Mouse (Mus musculus) gonadal fat pad, adult 2 months (tissue): Measurements from ENCODE around the gene Copa. TPM values are rescaled to one million over a fixed set of nuclear protein-coding genes. Genes with fewer than 3 reads are reported as not detected.

Experiments
- DNase-seq: peaks from one replicate; pipeline ENCODE4 v3.0.0-alpha.2; 2012; ENCODE audit warnings: low read depth
- polyA plus RNA-seq: library from polyadenylated mRNA; depleted of rRNA; stranded (reverse); fragments of >200 nt; gene quantifications from 2 replicates; pipeline ENCODE4 v1.2.3, GENCODE M21; 2012; rRNA removed

Gene Copa
- polyA plus RNA-seq, 1 experiment = 50.5 TPM

DNA sequence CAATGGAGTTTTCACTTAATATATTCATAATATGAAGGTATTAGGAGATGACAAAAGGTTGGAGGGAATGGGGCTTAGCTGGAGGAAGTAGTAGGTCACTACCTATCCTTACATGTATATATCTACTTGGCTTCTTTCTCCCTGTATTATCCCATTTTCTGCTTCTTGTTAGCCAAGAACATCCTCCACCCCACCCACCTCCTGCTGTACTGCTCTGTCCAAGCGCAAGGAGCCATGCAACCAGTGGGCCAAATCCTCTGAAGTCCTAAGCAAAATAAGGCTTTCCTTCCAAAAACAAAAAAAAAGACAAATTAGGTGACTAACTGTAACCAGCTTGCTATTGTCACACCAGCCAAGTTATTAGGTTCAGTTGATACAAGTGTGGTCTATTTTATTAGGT lies 58.5 kb downstream of the Copa start:
- DNase-seq = no peak

DNA sequence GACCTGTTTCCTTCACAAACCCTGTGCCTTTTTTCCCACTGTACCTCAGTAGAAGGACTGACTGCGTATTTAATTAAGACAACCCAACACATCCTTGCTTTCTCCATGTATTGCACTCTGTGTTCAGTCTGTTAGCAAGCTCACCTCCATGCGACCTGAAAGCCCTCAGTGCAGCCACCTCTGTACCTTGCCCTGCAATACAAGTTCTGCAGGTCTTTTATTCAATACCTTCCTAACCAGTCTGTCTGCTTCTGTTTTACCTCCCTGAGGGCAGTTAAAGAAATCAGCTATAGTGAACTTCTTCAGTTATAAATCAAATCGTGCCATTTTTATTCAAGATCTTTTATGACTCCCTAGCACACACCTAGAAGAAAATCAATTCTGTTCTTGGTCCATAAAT lies 59.2 kb downstream of the Copa start:
- peak; percentile 65 for DNase-seq

DNA sequence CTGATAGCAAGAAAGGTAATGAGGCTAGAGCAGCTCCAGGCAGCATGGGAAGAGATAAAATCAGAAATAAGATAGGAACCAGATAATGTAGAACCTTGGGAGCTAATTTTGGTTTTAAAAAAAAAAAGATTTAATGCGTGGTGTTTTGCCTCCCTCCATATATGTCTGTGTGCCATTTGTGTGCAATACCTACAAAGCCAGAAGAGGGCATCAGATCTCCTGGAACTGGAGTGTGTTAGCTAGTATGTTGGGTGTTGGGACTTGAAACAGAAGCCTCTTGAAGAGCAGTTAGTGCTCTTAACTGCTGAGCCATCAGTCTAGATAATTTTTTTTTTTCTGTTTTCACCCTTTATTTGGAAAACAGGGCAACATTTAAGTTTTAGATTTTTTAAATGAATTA lies 61.2 kb downstream of the Copa start:
- no peak for DNase-seq

DNA sequence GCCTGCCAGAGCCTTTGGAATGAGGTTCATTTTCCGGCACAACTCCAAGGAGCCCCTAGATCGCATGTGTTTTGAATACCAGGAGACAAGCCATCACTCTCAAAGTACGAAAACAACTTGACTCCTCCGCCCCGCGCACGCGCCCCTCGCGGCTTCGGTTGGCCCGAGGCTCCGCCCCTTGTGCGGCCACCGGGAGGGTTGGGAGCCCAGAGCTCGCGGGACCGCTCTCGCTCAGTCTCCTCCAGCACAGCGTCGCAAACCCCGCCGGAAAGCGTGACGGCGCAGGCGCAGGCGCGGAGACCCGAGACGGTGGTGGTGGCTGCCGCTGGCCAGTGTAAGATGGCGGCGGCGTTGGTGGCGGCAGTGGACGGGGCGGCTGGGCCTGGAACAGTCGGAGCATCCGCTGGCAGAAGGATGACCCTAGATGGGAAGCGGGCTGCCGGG lies 65.5 kb downstream of the Copa start, which contains the start of gene Dcaf8:
Gene Dcaf8 (plus strand): TSS at position 250 of the 444 bp plus-strand sequence.
- no peak for DNase-seq

DNA sequence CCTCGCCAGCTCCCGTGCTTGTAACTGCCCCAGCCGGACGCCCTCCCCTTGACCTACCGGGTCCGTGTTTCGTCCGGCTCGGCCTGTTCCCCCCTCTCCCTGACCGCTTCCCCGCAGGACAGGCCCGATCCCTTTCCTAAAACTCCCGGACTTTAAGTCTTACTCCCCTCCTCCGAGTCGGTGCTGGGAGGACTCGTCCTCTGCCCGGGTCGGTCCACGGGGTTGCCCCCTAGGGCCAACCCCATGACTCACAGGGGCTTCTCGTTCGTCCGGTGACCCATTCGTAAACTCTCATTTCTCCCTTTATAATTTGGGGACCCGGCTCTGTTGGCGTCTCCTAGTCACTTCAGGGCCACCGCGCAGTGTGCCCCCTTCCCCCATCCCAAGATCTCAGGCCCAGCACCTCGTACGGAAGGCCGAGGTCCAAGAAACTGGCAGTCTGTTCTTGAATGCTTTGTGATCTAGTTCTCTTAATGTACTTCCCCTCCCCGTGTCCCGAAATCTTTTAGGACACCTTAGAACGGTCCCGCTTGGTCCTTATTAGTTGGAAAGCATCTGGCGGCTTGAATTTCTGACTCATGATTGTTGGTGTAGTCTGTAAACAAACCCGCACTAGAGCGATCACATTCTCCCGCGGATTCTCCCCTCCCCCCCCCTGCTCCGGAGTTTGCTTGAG lies 66.1 kb downstream of the Copa start:
- no peak for DNase-seq

DNA sequence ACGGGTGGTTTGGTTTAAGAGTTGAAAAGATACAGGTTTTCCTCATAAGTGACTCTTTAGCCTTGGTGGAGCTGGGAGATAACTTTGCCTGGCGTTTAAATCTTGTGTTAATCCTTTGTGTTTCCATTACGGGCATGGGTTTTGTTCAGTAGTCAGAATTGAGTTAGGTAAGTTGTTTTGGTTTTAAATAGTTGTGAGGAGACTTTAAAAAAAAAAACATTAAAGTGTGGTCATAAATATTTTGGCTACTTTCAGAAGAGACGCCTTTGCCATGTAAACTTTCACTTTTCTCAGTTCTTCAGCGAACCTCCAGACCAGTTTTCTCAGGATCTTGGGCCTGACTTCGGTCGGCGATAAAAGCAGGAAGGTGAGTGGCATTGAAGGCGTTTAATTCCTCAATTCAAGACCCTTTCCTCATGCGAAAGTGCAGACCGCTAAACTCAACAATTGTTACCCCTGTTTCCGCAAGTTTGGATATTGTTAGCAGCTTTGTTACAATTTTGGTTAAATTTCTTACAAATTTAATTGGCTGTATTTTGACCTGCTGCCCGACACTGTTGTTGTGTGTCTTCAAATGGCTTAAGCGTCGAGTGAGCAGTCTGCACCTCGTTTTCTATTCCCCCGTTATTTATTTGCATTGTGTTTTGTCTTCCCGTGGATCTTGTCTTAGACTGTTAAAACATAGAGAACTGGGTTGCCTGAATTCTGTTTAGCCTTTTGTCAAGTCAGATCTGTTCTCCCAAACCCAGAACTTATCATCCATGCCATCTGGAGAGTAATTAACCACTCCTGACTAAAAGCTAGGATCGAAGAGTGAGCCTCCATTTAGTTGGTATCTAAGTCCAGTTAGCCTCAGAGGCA lies 66.9 kb downstream of the Copa start:
- DNase-seq = no peak

DNA sequence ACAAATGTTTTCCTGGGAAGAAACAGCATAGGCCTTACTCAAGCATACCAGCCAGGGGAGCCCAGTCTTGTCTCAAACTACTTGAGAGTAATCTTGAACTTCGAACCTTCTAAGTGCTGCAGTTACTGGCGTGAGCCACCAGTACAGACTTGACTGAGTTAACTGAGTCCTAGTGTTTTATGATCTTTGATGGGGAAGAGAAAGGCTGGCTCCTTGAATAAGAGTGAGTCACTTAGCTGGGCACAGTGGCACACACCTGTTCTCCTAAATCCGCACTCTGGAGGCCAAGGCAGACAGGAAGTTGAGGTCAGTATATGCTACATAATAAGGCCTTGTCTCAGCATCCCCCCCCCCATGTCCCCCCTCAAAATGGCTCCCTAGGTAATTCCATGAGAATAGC lies 72.2 kb downstream of the Copa start:
- DNase-seq = no peak

DNA sequence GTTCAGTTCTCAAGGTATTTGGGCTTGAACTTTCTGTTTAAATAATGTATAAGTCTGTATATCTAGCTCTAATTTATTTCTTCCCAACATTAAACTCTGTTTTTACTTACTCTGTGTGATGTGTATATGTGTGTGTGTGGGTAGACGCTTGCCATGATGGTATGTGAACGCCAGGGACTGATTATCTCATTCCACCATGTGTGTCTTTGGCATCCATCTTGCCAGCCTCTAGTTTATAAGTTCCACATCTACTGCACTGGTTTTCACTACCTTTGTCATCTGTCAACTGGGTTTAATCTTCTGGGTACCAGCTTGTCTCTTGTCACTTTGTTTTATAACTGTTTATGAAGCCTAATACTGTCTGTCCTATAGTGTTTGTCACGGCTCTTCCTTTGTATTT lies 73.2 kb downstream of the Copa start:
- DNase-seq = no peak

DNA sequence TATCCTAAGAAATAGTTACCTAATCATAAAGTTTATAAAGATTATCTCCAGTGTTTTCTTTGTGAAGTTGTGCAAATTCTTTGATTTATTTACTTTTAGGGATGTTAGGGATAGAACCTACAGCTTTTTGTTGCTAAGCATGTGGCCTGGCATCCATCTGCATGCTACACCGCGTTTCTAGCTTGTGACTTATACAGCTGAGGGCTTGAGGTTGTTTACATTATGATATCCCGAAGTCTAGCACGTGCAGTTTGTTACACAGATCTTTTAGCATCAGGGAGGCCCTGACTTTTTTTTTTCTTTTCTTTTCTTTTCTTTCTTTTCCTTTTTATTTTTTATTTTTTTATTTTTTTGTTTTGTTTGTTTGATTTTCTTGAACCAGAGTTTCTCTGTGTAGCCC lies 77.6 kb downstream of the Copa start:
- DNase-seq = no peak

DNA sequence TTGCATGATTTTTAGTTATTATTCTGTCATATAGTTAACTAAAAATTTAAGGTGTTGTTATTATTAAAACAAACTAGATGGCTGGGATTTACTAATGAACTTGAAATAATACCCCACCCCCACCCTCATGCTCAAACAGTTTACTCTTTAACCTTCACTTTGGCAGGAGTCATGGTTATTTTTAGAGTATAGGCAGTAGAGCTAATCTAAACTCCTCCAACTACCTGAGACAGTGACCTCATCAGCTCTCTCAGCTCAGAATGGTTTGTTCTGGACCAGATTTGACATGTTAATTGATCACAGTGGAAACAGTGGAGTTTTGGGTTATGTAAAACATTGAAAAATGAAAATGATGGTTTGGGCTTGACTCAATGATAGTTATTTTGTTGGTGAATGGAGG lies 78.2 kb downstream of the Copa start:
- DNase-seq = no peak

DNA sequence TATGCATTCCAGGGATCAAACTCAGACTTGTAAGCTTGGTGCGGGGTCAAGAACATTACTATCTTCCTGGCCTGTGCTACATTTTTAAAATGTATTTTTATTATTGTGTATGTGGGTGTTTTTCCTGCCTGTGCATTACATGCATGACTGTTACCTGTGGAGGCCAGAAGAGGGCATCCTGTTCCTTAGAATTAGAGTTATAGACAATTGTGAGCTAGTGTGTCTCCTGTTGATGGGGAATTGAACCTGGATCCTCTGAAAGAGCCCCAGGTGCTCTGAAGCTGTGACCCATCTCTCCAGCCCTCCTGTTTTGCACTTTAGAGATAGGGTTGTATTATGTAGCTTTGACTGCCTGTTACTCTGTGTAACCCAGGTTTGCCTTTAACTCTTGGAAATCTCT lies 79.7 kb downstream of the Copa start:
- DNase-seq = no peak

DNA sequence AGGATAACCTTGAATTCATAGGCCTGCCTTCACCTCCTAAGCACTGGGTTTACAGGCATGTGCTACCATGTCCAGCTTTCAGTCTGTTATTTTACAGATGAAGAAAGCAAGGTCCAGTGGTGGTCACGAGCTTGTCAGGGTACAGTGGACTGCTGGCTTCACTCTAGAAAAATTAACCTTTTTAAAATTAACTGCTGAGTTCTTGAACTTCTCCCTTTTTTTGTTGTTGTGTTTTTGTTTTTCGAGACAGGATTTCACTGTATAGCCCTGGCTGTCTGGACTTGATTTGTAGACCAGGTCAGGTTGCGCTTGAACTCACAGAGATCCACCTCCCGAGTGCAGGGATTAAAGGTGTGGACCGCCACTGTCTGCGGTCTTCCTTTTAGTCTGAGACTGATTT lies 80.6 kb downstream of the Copa start:
- no peak for DNase-seq

DNA sequence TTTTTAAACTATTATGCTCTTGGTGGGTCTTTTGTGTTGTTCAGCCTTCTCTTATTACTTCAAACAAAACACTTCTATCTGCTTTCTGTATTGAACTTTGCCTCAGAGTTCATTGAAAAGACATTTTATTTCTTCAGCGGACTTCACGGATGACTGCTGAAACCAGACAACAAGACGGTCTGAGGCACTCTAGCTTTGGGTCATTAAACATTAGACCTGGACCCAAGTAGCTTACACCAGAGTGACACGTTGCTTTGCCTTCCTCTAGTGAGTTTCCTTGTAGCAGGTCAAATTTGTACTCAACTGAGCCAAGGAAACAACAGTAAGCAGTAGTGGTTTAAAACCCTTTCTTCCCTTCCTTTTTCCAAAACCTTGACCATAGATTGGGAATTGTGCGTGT lies 85.6 kb downstream of the Copa start:
- DNase-seq = no peak

DNA sequence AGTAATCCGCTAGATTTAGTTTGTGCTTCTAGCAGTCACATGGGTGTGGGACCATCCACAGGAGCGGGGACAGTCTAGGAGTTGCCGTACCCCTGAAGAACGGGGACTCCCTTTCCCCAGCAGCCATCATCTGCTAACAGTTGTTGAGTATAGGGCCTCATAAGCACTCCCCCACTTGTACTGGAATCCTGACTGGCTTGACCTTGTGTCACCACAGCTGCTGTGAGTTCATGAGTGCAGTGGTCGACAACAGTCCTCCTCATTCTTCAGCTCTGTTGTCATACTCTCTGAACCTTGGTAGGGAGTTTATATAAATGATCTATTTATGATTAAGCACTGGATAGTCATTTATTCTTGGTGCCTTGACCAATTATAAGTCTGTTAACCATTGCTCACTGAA lies 87.5 kb downstream of the Copa start:
- DNase-seq = no peak

Other genes starting within 250 kb of the Copa start
- 2.3 and 2.7 TPM in 2 replicates for gene Cd84, start 242.8 kb upstream of the Copa start, polyA plus RNA-seq
- 0.26 and 0.33 TPM in 2 replicates for gene Gm10521, start 186.9 kb upstream of the Copa start, polyA plus RNA-seq
- 0.38 and 0.56 TPM in 2 replicates for gene Slamf6, start 165.0 kb upstream of the Copa start, polyA plus RNA-seq
- gene Vangl2, start 54.1 kb upstream of the Copa start, polyA plus RNA-seq = 2.6 and 4.4 TPM in 2 replicates
- 0.06 TPM in 1 of 2 replicates, not detected in the other for gene Nhlh1, start 25.0 kb upstream of the Copa start, polyA plus RNA-seq
- gene Ncstn, start 266 bp downstream of the Copa start, polyA plus RNA-seq = 143 and 195 TPM in 2 replicates
- gene Pex19, start 44.2 kb downstream of the Copa start, polyA plus RNA-seq = 113 and 201 TPM in 2 replicates
- gene Dcaf8, start 65.6 kb downstream of the Copa start, polyA plus RNA-seq = 77.2 and 89.5 TPM in 2 replicates
- gene Pea15a, start 124.3 kb downstream of the Copa start, polyA plus RNA-seq = 148 and 165 TPM in 2 replicates
- 8.5 and 14.4 TPM in 2 replicates for gene Casq1, start 137.3 kb downstream of the Copa start, polyA plus RNA-seq
- 2.7 and 4.3 TPM in 2 replicates for gene Atp1a4, start 175.9 kb downstream of the Copa start, polyA plus RNA-seq
- 88.9 and 98.2 TPM in 2 replicates for gene Igsf8, start 179.1 kb downstream of the Copa start, polyA plus RNA-seq
- 167 and 195 TPM in 2 replicates for gene Atp1a2, start 215.5 kb downstream of the Copa start, polyA plus RNA-seq
- 0.24 and 0.42 TPM in 2 replicates for gene Kcnj9, start 246.8 kb downstream of the Copa start, polyA plus RNA-seq